Mouse (Mus musculus) cerebellum, adult 9-11 months (tissue): ENCODE measurements around the gene Slc44a5.

ENCODE experiments used
- DNase-seq: peaks from one replicate; pipeline ENCODE4 v3.0.0; 2022

Slc44a5 gene

GRCm38 (mm10) chr3:154173556-154173955, 200.3 kb downstream of the Slc44a5 start:
- no peak for DNase-seq

GRCm38 (mm10) chr3:154174031-154174430, 200.8 kb downstream of the Slc44a5 start:
- DNase-seq: no peak

GRCm38 (mm10) chr3:154174766-154175165, 201.5 kb downstream of the Slc44a5 start:
- no peak for DNase-seq

GRCm38 (mm10) chr3:154177665-154178305, 204.5 kb downstream of the Slc44a5 start:
- no peak for DNase-seq

- DNase-seq: no peak
Observed at GRCm38 (mm10) chr3:154179423-154179920, 206.2 kb downstream of the Slc44a5 start.

- no peak for DNase-seq
Observed at GRCm38 (mm10) chr3:154182987-154183386, 209.8 kb downstream of the Slc44a5 start.

GRCm38 (mm10) chr3:154183957-154184356, 210.7 kb downstream of the Slc44a5 start:
- no peak for DNase-seq

GRCm38 (mm10) chr3:154188668-154189067, 215.4 kb downstream of the Slc44a5 start:
- DNase-seq: no peak

GRCm38 (mm10) chr3:154192328-154193030, 219.2 kb downstream of the Slc44a5 start:
- DNase-seq: no peak

GRCm38 (mm10) chr3:154193189-154193840, 220.1 kb downstream of the Slc44a5 start:
- DNase-seq: no peak

- DNase-seq: no peak
Observed at GRCm38 (mm10) chr3:154200422-154200828, 227.2 kb downstream of the Slc44a5 start.

- DNase-seq: peak; percentile 6
Observed at GRCm38 (mm10) chr3:154201796-154202195, 228.6 kb downstream of the Slc44a5 start.

GRCm38 (mm10) chr3:154202383-154202782, 229.1 kb downstream of the Slc44a5 start:
- DNase-seq: no peak

GRCm38 (mm10) chr3:154208479-154208878, 235.2 kb downstream of the Slc44a5 start:
- DNase-seq: no peak

GRCm38 (mm10) chr3:154209201-154209754, 236.0 kb downstream of the Slc44a5 start:
- DNase-seq: no peak

GRCm38 (mm10) chr3:154209776-154210430, 236.7 kb downstream of the Slc44a5 start:
- DNase-seq: no peak

GRCm38 (mm10) chr3:154210431-154211055, 237.3 kb downstream of the Slc44a5 start:
- DNase-seq: no peak

- no peak for DNase-seq
Observed at GRCm38 (mm10) chr3:154212551-154212950, 239.3 kb downstream of the Slc44a5 start.

GRCm38 (mm10) chr3:154215309-154215708, 242.1 kb downstream of the Slc44a5 start:
- no peak for DNase-seq

- no peak for DNase-seq
Observed at GRCm38 (mm10) chr3:154215779-154216178, 242.5 kb downstream of the Slc44a5 start.

- DNase-seq: no peak
Observed at GRCm38 (mm10) chr3:154222141-154222591, 248.9 kb downstream of the Slc44a5 start.

- DNase-seq: no peak
Observed at GRCm38 (mm10) chr3:154222688-154223087, 249.5 kb downstream of the Slc44a5 start.
